Mouse (Mus musculus) lung, adult 2 months (tissue): ENCODE data around the gene Ccnl1.

Experiments used
- CTCF ChIP-seq: fragments of 200-500 bp; IDR thresholded peaks from 2 replicates; pipeline ENCODE4 v1.5.1; 2011; ENCODE audit warnings: mild to moderate bottlenecking, low read length, control low read depth; ENCODE audit not compliant: insufficient read depth
- POLR2A ChIP-seq: fragments of 200-500 bp; IDR thresholded peaks from 2 replicates; pipeline ENCODE4 v1.6.1; 2011; ENCODE audit warnings: low read depth, mild to moderate bottlenecking, control low read depth, low read length, borderline replicate concordance; ENCODE audit errors: extremely low read depth

GRCm38 (mm10) chr3:65898598-65899278 lies 59.3 kb downstream of the Ccnl1 start:
- TF ChIP-seq CTCF (no peak), POLR2A (no peak)
